Comparison of ENCODE assay signal across 18 mouse cellular contexts in the genomic region with DNA sequence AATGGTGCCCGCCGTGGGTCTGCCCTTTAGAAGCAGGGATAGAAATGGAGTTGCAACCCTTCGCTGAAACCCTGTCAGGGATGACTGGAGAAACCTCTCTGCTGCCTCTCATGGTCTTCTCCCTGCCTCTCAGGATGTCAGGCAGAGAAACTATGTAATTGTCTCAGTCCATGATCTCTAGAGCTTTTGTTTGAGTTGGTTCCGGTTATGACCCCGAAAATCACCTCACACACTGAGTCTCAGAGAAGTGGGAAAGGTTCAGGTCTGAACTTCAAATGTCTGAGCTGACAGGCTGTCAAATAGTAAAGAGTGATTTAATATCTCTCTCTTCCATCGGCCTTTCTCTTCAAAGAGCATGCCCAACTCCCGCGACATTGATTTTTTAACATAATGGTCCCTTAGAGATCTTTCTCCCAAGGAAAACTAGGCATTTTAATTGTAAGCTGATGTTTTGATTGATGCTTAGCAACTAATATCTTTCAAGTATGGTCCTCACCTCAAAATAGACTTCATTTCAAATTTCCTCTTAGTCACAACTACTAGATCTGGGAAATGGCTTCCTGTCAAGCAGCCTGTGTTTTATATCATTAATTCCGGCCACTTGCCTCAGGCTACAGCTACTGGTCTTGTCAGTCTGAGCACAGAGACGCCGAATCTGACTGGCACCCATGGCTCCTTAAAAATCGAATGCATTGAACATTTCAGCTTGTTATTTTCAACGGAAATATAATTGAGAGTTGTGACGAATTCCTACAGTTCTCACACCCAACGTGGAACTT.
DNase-seq lines count a peak whose midpoint lies in the region; ATAC-seq and TF ChIP-seq lines count a peak whose summit lies in the region.
"Had no signal": no experiment of that assay in that cellular context is flagged by ENCODE, and none has a peak within 500 bp of the region (broad histone marks: within the 10 kb centered on the region; RNA-seq: fewer than 3 reads in every experiment).

No protein-coding gene starts in this region.

- H3K9me3 ChIP-seq in kidney, embryonic 14.5 days (ENCODE audit: control insufficient read depth, low read length), result no peaks in the 10 kb centered on the region
- H3K9me3 ChIP-seq in hindbrain, embryonic 13.5 days, result no peaks in the 10 kb centered on the region
- no peaks in the 10 kb centered on the region for H3K9me3 ChIP-seq in midbrain, postnatal 0 days (ENCODE audit: low read length)
- H3K9me3 ChIP-seq: embryonic facial prominence, embryonic 12.5 days; lung, embryonic 15.5 days had no signal

- no peak overlapping the region for H3K4me3 ChIP-seq in kidney, embryonic 14.5 days (ENCODE audit: low read length)
- H3K4me3 ChIP-seq in hindbrain, embryonic 13.5 days, result no peak overlapping the region
- no peak overlapping the region for H3K4me3 ChIP-seq in midbrain, postnatal 0 days (ENCODE audit: low read depth, low read length)
- H3K4me3 ChIP-seq: embryonic facial prominence, embryonic 12.5 days; lung, embryonic 15.5 days had no signal

- H3K27me3 ChIP-seq in kidney, embryonic 14.5 days (ENCODE audit: control insufficient read depth, insufficient read depth, low read length), result no peaks in the 10 kb centered on the region
- no peaks in the 10 kb centered on the region for H3K27me3 ChIP-seq in hindbrain, embryonic 13.5 days
- H3K27me3 ChIP-seq in midbrain, postnatal 0 days (ENCODE audit: insufficient read depth, low read length), result no peaks in the 10 kb centered on the region
- H3K27me3 ChIP-seq: embryonic facial prominence, embryonic 12.5 days; lung, embryonic 15.5 days had no signal

- no peak for ATAC-seq in kidney, embryonic 14.5 days (ENCODE audit: low FRiP score, low TSS enrichment)
- ATAC-seq in hindbrain, embryonic 13.5 days (ENCODE audit: low FRiP score), result no peak
- ATAC-seq in midbrain, postnatal 0 days (ENCODE audit: low FRiP score), result peak; percentile 61
- ATAC-seq: intestine, embryonic 16.5 days had no signal

- no peaks in the 10 kb centered on the region for H3K36me3 ChIP-seq in kidney, embryonic 14.5 days (ENCODE audit: control insufficient read depth, insufficient read depth, low read length)
- H3K36me3 ChIP-seq in hindbrain, embryonic 13.5 days, result no peaks in the 10 kb centered on the region
- no peaks in the 10 kb centered on the region for H3K36me3 ChIP-seq in midbrain, postnatal 0 days (ENCODE audit: insufficient read depth, low read length)
- H3K36me3 ChIP-seq: embryonic facial prominence, embryonic 12.5 days; lung, embryonic 15.5 days had no signal

- 0 out of 2 replicates have a peak, but pooled peaks cover 3% of the 10 kb centered on the region for H3K4me1 ChIP-seq in kidney, embryonic 14.5 days (ENCODE audit: control insufficient read depth, insufficient read depth, low read length)
- H3K4me1 ChIP-seq in hindbrain, embryonic 13.5 days (replicated peaks), result peaks cover 32% of the 10 kb centered on the region
- peaks cover 5% of the 10 kb centered on the region; the same call in 1 of the 2 replicates for H3K4me1 ChIP-seq in midbrain, postnatal 0 days (ENCODE audit: insufficient read depth, low read length)
- H3K4me1 ChIP-seq: embryonic facial prominence, embryonic 12.5 days had no signal

- 0 out of 2 replicates have a peak overlapping the region, but pooled peaks have one; percentile 3 for H3K4me2 ChIP-seq in kidney, embryonic 14.5 days (replicated peaks; ENCODE audit: low read depth, low read length)
- 0 out of 2 replicates have a peak overlapping the region, but pooled peaks have one; percentile 6 for H3K4me2 ChIP-seq in hindbrain, embryonic 13.5 days
- H3K4me2 ChIP-seq in midbrain, postnatal 0 days (ENCODE audit: low read depth, low read length, poor library complexity, severe bottlenecking), result no peak overlapping the region
- H3K4me2 ChIP-seq: embryonic facial prominence, embryonic 12.5 days; liver, embryonic 11.5 days; lung, embryonic 15.5 days had no signal

- no peak overlapping the region for H3K27ac ChIP-seq in kidney, embryonic 14.5 days (ENCODE audit: low read depth, low read length)
- H3K27ac ChIP-seq in hindbrain, embryonic 13.5 days, result peak overlapping the region; percentile 52
- H3K27ac ChIP-seq in midbrain, postnatal 0 days (ENCODE audit: low read depth, low read length), result 0 out of 2 replicates have a peak overlapping the region, but pooled peaks have one; percentile 26
- H3K27ac ChIP-seq: embryonic facial prominence, embryonic 12.5 days; lung, embryonic 15.5 days had no signal

- peak; percentile 15 to 29 for DNase-seq in cerebellum, postnatal 10 days
- DNase-seq in cerebellum, postnatal 25 days, result no peak
- DNase-seq in kidney, postnatal 4 days, result no peak
- no peak for DNase-seq in midbrain, postnatal 0 days (ENCODE audit: low spot score)
- no peak for DNase-seq in urinary bladder, adult 18-20 months (ENCODE audit: low spot score in 2 of 2)
- no peak for DNase-seq in heart, adult 18-20 months
- DNase-seq: adrenal gland, postnatal 10 days; cerebellum, adult 9-10 months; heart, postnatal 10 days; kidney, postnatal 14 days; left cerebral cortex, postnatal 4 days; thymus, postnatal 14 days had no signal

- no peak overlapping the region for H3K9ac ChIP-seq in kidney, embryonic 14.5 days (ENCODE audit: low read depth, low read length)
- no peak overlapping the region for H3K9ac ChIP-seq in hindbrain, embryonic 13.5 days
- H3K9ac ChIP-seq in midbrain, postnatal 0 days (replicated peaks; ENCODE audit: low read length, poor library complexity, severe bottlenecking), result no peak overlapping the region
- H3K9ac ChIP-seq: embryonic facial prominence, embryonic 12.5 days; lung, embryonic 15.5 days had no signal

- 40% methylated on average over 15 of the region's 15 CpGs for WGBS in kidney, embryonic 14.5 days
- 40% methylated on average over 15 of the region's 15 CpGs for WGBS in hindbrain, embryonic 13.5 days
- 42% methylated on average over 15 of the region's 15 CpGs for WGBS in midbrain, postnatal 0 days

- TF ChIP-seq CTCF in midbrain, postnatal 0 days (IDR thresholded peaks at IDR 0.05), result peak; percentile 28; the same call in 1 of the 2 replicates

Comparison
In these comparisons a context has a peak if more than half of its experiments do, and no peak if none do; other contexts are left out.
1. DNase-seq: peak in cerebellum, postnatal 10 days (2 of 2); none in cerebellum, postnatal 25 days (0 of 2), kidney, postnatal 4 days (0 of 2), midbrain, postnatal 0 days (single experiment), urinary bladder, adult 18-20 months (0 of 2) and heart, adult 18-20 months (0 of 2).